Mouse (Mus musculus): Measurements from ENCODE around the gene Tpk1. TPM values are rescaled to one million over a fixed set of nuclear protein-coding genes. Genes with fewer than 3 reads are reported as not detected.

Gene Tpk1
- polyA plus RNA-seq, 1 experiment from 2014 or later: 5.9 TPM

GRCm38 (mm10) chr6:43459082-43459481 lies 207.0 kb downstream of the Tpk1 start:
- Histone ChIP-seq H3K9ac (no peak overlapping the region), H3K9me3 (no peaks in the 10 kb centered on the region), H3K36me3 (no peaks in the 10 kb centered on the region), H3K27me3 (no peaks in the 10 kb centered on the region), H3K27ac (no peak overlapping the region), H3K4me3 (no peak overlapping the region), H3K4me1 (replicated peaks) (no peaks in the 10 kb centered on the region), H3K4me2 (no peak overlapping the region)
- WGBS: 85% methylated on average over 2 of the region's 2 CpGs
- ATAC-seq (ENCODE audit: low FRiP score): no peak

DNA sequence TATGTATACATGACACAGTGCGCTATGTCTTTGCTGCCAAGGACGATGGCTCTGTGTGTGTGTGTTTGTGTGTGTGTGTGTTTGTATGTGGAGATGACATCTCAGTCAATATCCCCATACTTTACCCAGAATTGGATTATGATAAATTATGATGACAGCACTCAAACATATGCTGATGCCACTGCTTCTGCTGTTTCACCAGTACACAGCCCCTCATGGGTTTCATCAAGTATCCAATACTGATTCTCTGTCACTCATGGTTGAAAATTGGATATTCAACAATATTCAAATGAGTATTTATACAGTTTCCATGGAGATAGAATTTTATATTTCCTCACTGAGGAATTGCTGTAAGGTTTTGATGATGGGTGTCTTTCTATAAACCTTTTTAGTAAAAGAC lies 208.1 kb downstream of the Tpk1 start:
- Histone ChIP-seq H3K4me2 (no peak overlapping the region), H3K27ac (no peak overlapping the region), H3K9ac (no peak overlapping the region), H3K9me3 (no peaks in the 10 kb centered on the region), H3K4me1 (replicated peaks) (no peaks in the 10 kb centered on the region), H3K27me3 (no peaks in the 10 kb centered on the region), H3K36me3 (no peaks in the 10 kb centered on the region), H3K4me3 (no peak overlapping the region)
- 79% methylated on average over 2 of the region's 2 CpGs for WGBS
- no peak for ATAC-seq (ENCODE audit: low FRiP score)

DNA sequence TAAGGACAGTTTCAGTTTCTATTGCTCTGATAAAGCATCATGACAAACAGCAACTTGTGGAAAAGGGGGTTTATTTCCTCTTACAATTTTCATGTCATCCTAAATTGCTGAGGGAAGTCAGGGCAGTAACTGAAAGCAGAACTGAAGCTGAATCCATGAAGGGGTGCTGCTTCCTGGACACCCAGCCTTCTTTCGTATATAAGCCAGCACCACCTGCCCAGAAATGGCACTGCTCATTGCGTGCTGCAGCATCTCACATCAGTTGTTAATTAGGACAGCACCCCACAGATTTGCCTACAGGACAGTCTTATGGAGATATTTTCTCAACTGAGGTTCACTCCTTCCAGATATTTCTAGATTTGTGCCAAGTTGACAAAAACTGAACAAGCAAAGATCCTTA lies 216.6 kb downstream of the Tpk1 start:
- 73% methylated on average over 2 of the region's 2 CpGs for WGBS
- ATAC-seq (ENCODE audit: low FRiP score): no peak
- no peak overlapping the region for H3K4me3 ChIP-seq

GRCm38 (mm10) chr6:43445856-43446255 lies 220.2 kb downstream of the Tpk1 start:
- Histone ChIP-seq H3K4me1 (replicated peaks) (no peaks in the 10 kb centered on the region), H3K27me3 (no peaks in the 10 kb centered on the region), H3K9ac (no peak overlapping the region), H3K27ac (no peak overlapping the region), H3K36me3 (no peaks in the 10 kb centered on the region), H3K4me2 (no peak overlapping the region), H3K4me3 (no peak overlapping the region), H3K9me3 (no peaks in the 10 kb centered on the region)
- 96% methylated on average over 2 of the region's 2 CpGs for WGBS
- no peak for ATAC-seq (ENCODE audit: low FRiP score)

More for the DNA sequence above, 216.6 kb downstream of the Tpk1 start:
- Histone ChIP-seq H3K36me3 (no peaks in the 10 kb centered on the region), H3K4me2 (no peak overlapping the region), H3K4me1 (replicated peaks) (no peaks in the 10 kb centered on the region), H3K9ac (no peak overlapping the region), H3K9me3 (no peaks in the 10 kb centered on the region), H3K27ac (no peak overlapping the region), H3K27me3 (no peaks in the 10 kb centered on the region)

DNA sequence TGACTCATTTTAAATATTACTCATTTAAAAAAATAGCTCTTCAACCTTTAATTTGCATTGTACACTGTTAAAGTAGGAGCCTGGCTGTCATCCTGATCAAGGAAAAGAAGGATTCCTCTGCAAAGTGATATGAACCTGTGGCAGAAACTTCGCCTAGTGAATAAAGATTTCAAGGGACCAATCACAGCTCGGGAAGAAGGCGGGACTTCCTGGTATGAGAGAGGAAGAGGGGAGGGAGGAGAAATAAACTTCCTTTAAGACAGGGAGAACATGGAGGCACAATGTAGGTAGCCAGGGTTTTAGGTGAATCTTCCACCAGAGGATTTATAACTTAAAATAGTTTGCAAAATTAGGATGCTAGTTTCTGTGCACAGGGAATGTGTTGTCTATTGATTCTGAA lies 223.9 kb downstream of the Tpk1 start:
- H3K4me1 ChIP-seq (replicated peaks): no peaks in the 10 kb centered on the region
- H3K9ac ChIP-seq: no peak overlapping the region
- WGBS: 95% methylated on average over 3 of the region's 3 CpGs
- H3K4me2 ChIP-seq: no peak overlapping the region
- no peak overlapping the region for H3K4me3 ChIP-seq
- no peaks in the 10 kb centered on the region for H3K27me3 ChIP-seq
- H3K9me3 ChIP-seq: no peaks in the 10 kb centered on the region
- no peaks in the 10 kb centered on the region for H3K36me3 ChIP-seq
- ATAC-seq (ENCODE audit: low FRiP score): no peak
- H3K27ac ChIP-seq: no peak overlapping the region

- H3K4me2 ChIP-seq: no peak overlapping the region
- H3K27ac ChIP-seq: no peak overlapping the region
- no peaks in the 10 kb centered on the region for H3K36me3 ChIP-seq
- H3K4me1 ChIP-seq (replicated peaks): no peaks in the 10 kb centered on the region
- WGBS: 80% methylated on average over 2 of the region's 2 CpGs
- no peak for ATAC-seq (ENCODE audit: low FRiP score)
- no peak overlapping the region for H3K4me3 ChIP-seq
- H3K9me3 ChIP-seq: no peaks in the 10 kb centered on the region
- no peaks in the 10 kb centered on the region for H3K27me3 ChIP-seq
- no peak overlapping the region for H3K9ac ChIP-seq
Measured at GRCm38 (mm10) chr6:43435987-43436541, 230.0 kb downstream of the Tpk1 start.

GRCm38 (mm10) chr6:43434365-43434764 lies 231.7 kb downstream of the Tpk1 start:
- H3K4me1 ChIP-seq (replicated peaks): no peaks in the 10 kb centered on the region
- no peaks in the 10 kb centered on the region for H3K36me3 ChIP-seq
- H3K9me3 ChIP-seq: no peaks in the 10 kb centered on the region
- no peak for ATAC-seq (ENCODE audit: low FRiP score)
- no peaks in the 10 kb centered on the region for H3K27me3 ChIP-seq
- H3K4me2 ChIP-seq: no peak overlapping the region
- no peak overlapping the region for H3K4me3 ChIP-seq
- H3K9ac ChIP-seq: no peak overlapping the region
- H3K27ac ChIP-seq: no peak overlapping the region
- 83% methylated on average over 1 of the region's 1 CpGs for WGBS

DNA sequence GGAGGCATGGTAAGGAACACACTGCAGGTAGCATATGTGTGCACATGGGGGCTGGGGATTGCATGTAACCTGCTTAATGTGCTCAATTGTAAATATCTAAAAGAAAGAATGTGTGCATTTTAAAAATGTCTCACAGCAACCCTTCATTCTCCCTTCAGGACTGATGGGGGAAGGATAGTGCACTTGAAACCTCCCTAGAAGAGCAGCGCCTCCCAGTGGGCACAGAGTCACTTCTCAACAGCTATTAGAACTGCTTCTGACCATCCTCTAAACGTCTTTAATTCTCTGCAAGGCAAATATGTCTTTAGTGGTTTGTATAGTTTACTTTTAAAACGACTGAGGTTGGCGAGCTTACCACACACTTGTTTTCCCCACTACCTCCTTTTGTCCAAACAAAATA lies 241.1 kb downstream of the Tpk1 start:
- H3K27ac ChIP-seq: no peak overlapping the region
- ATAC-seq (ENCODE audit: low FRiP score): no peak

GRCm38 (mm10) chr6:43420358-43420979 lies 245.6 kb downstream of the Tpk1 start:
- H3K4me1 ChIP-seq (replicated peaks): no peaks in the 10 kb centered on the region
- no peaks in the 10 kb centered on the region for H3K9me3 ChIP-seq
- no peaks in the 10 kb centered on the region for H3K36me3 ChIP-seq
- no peak overlapping the region for H3K4me2 ChIP-seq
- no peak overlapping the region for H3K9ac ChIP-seq
- ATAC-seq (ENCODE audit: low FRiP score): no peak
- 75% methylated on average over 7 of the region's 7 CpGs for WGBS
- no peaks in the 10 kb centered on the region for H3K27me3 ChIP-seq
- H3K4me3 ChIP-seq: no peak overlapping the region
- H3K27ac ChIP-seq: no peak overlapping the region

More for the DNA sequence above, 241.1 kb downstream of the Tpk1 start:
- Histone ChIP-seq H3K4me2 (no peak overlapping the region), H3K36me3 (no peaks in the 10 kb centered on the region), H3K9me3 (no peaks in the 10 kb centered on the region), H3K9ac (no peak overlapping the region), H3K4me1 (replicated peaks) (no peaks in the 10 kb centered on the region), H3K27me3 (no peaks in the 10 kb centered on the region), H3K4me3 (no peak overlapping the region)
- WGBS: 45% methylated on average over 4 of the region's 4 CpGs

DNA sequence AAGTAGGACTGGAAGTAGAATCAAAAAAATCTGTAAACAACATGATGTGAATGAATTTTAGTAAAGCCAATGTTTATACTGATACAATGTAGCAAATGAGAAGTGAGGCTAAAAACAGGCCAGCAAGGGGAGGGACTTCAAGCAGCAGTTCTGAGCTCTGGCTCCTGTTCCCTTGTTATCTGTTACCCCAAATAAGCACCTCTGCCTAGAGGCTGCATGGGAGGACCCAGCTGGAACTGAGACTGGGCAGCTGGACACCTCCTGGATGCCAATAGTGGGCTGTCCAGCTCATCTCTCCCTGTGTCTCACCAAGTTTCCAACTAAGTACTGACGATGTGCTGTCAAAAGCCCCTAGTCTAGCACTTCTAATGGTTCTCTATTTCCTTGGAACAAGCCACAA lies 257.1 kb downstream of the Tpk1 start:
- no peak overlapping the region for H3K27ac ChIP-seq
- no peak overlapping the region for H3K9ac ChIP-seq
- no peak for ATAC-seq (ENCODE audit: low FRiP score)
- no peaks in the 10 kb centered on the region for H3K9me3 ChIP-seq
- 100% methylated on average over 1 of the region's 1 CpGs for WGBS
- H3K36me3 ChIP-seq: no peaks in the 10 kb centered on the region
- H3K4me1 ChIP-seq (replicated peaks): no peaks in the 10 kb centered on the region
- no peak overlapping the region for H3K4me2 ChIP-seq
- no peak overlapping the region for H3K4me3 ChIP-seq
- H3K27me3 ChIP-seq: no peaks in the 10 kb centered on the region

DNA sequence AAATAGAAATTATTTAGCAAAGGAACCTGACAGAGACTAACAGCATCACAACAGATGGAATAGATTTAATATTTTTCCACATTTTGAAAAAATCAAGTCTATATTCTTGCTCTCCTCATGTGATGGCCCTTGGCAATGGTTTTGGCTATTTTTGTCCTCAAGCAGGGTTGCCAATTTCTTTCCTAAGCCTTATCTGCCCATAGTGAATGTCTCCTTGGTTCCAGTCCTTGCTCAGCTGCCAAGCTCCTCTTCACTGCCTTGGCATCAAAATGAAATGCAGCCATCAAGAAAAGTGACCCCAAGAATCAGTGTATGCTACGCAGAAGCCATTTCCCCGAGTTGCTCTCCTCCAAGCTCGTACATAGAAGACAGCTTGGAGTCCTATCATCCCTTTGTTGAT lies 263.0 kb downstream of the Tpk1 start:
- Histone ChIP-seq H3K27me3 (no peaks in the 10 kb centered on the region), H3K9ac (no peak overlapping the region), H3K4me1 (replicated peaks) (no peaks in the 10 kb centered on the region), H3K27ac (no peak overlapping the region), H3K4me3 (no peak overlapping the region), H3K9me3 (no peaks in the 10 kb centered on the region), H3K4me2 (no peak overlapping the region), H3K36me3 (no peaks in the 10 kb centered on the region)
- WGBS: 86% methylated on average over 3 of the region's 3 CpGs
- ATAC-seq (ENCODE audit: low FRiP score): no peak

- H3K27ac ChIP-seq: no peak overlapping the region
- H3K4me1 ChIP-seq (replicated peaks): no peaks in the 10 kb centered on the region
- no peak overlapping the region for H3K9ac ChIP-seq
- no peak overlapping the region for H3K4me3 ChIP-seq
- no peaks in the 10 kb centered on the region for H3K36me3 ChIP-seq
- no peaks in the 10 kb centered on the region for H3K9me3 ChIP-seq
- ATAC-seq (ENCODE audit: low FRiP score): no peak
- no peaks in the 10 kb centered on the region for H3K27me3 ChIP-seq
- no peak overlapping the region for H3K4me2 ChIP-seq
- WGBS: 80% methylated on average over 6 of the region's 6 CpGs
Measured at GRCm38 (mm10) chr6:43402219-43402997, 263.7 kb downstream of the Tpk1 start.

DNA sequence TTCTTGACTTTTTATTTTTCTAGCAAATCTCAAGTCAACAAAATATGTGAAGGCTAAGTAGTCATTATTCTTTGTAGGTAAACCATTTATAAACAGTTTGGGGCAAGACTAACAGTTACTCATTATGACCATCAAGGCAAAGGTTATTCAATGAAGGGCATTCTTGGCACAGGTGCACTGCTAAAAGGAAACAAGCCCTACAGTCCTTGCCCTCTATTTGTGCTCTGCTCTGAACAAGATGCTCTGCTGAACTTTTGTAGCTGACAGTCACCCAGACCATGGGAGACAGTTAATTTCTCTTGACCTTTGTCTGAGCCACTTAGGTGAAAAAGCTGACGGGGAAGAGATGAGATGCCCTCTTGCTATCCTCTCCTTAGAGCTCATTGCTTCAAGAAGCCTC lies 269.7 kb downstream of the Tpk1 start:
- Histone ChIP-seq H3K27ac (no peak overlapping the region), H3K36me3 (no peaks in the 10 kb centered on the region), H3K9me3 (no peaks in the 10 kb centered on the region), H3K4me2 (no peak overlapping the region), H3K9ac (no peak overlapping the region), H3K27me3 (no peaks in the 10 kb centered on the region), H3K4me3 (no peak overlapping the region), H3K4me1 (replicated peaks) (no peaks in the 10 kb centered on the region)
- WGBS: 90% methylated on average over 1 of the region's 1 CpGs
- ATAC-seq (ENCODE audit: low FRiP score): no peak

Data from hindbrain, embryonic 13.5 days (tissue).